Mouse (Mus musculus): Measurements from ENCODE around the gene Ehbp1l1. TPM values are rescaled to one million over a fixed set of nuclear protein-coding genes. Genes with fewer than 3 reads are reported as not detected.
"Not testable (repeated sequence)": the region's sequence is repeated elsewhere in the genome, so short reads cannot be mapped to it uniquely, and the experiment has no call there.

Gene Ehbp1l1
- polyA plus RNA-seq, 1 experiment from 2014 or later: 92.3 TPM

- no peaks in the 10 kb centered on the region for H3K27me3 ChIP-seq (ENCODE audit: control insufficient read depth, insufficient read depth, low read length)
- H3K4me2 ChIP-seq (ENCODE audit: low read depth, low read length): peak overlapping the region; percentile 99
- ATAC-seq (replicated peaks; ENCODE audit: extremely low read depth, insufficient read depth, low FRiP score): no peak
- peaks cover 25% of the 10 kb centered on the region for H3K36me3 ChIP-seq (ENCODE audit: control insufficient read depth, insufficient read depth)
- H3K9me3 ChIP-seq (replicated peaks; ENCODE audit: control insufficient read depth, low read length): no peaks in the 10 kb centered on the region
- WGBS: 0% methylated on average over 7 of the region's 7 CpGs
- H3K4me1 ChIP-seq (ENCODE audit: control insufficient read depth, insufficient read depth, low read length): peaks cover 21% of the 10 kb centered on the region
- H3K4me3 ChIP-seq (ENCODE audit: low read length): peak overlapping the region; percentile 77
- H3K9ac ChIP-seq (ENCODE audit: low read length): peak overlapping the region; percentile 88
- peak overlapping the region; percentile 94 for H3K27ac ChIP-seq (ENCODE audit: low read length)
Observed at GRCm38 (mm10) chr19:5689088-5689428, 37.1 kb downstream of the Ehbp1l1 start.

DNA sequence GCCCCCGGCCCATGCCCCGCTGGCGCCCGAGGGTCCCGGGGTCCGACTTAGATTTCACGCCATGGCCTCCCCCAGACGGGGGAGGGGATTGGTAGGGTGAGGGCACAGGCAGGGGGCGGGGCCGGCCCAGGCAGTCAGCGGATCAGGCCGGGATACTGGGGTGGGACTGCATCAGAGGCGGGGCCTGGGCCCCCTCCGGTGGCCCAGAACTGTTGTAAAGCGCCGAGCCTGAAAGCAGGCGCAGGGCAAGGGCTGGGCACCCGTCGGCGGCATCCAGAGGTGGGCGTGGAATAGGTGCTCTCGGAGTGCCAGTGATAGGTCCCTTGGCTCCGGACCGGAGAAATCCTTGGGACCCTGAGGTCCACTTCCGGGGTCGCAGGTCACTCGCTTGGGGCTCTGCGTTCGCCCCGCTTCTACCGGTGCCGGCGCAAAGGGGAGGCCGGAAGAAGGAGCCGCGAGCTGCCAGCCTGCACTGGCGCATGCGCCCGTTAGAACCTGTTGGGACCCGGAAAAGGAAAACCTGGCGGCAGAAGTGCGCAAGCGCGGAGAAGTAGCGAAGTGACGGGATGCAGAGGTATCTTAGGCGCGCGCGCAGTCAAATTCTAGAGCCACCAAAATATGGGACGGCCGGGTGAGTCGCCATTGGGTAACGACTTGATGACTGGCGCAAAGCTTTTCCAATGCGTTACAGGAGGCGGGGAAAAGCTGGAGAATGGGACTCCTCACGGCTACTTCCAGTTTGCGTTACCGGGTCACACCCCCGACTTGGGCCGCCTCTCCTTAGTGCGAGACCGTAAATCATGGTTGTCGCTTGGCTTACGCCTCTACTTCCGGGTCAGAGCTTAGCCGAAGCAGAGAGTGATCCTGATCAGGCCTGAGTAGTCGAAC, 37.7 kb downstream of the Ehbp1l1 start, which contains the start of the genes Map3k11 and Pcnx3:
TSS of gene Map3k11 (plus strand) at position 543 of the 888 bp plus-strand sequence.
TSS of gene Pcnx3 (minus strand) at position 709 of the 888 bp plus-strand sequence.
- peak within 1 kb of the TSS; percentile 77 for H3K4me3 ChIP-seq (ENCODE audit: low read length)
- H3K4me1 ChIP-seq (ENCODE audit: control insufficient read depth, insufficient read depth, low read length): peaks cover 21% of the 10 kb centered on the region
- H3K27ac ChIP-seq (ENCODE audit: low read length): peak within 1 kb of the TSS; percentile 94
- peak within 1 kb of the TSS; percentile 99 for H3K4me2 ChIP-seq (ENCODE audit: low read depth, low read length)
- peaks cover 27% of the 10 kb centered on the region for H3K36me3 ChIP-seq (ENCODE audit: control insufficient read depth, insufficient read depth)
- peak within 1 kb of the TSS; percentile 89 for H3K9ac ChIP-seq (ENCODE audit: low read length)
- peak; percentile 86 for ATAC-seq (replicated peaks; ENCODE audit: extremely low read depth, insufficient read depth, low FRiP score)
- H3K9me3 ChIP-seq (replicated peaks; ENCODE audit: control insufficient read depth, low read length): no peaks in the 10 kb centered on the region
- under 1% methylated on average over 69 of the region's 69 CpGs for WGBS
- H3K27me3 ChIP-seq (ENCODE audit: control insufficient read depth, insufficient read depth, low read length): no peaks in the 10 kb centered on the region

- H3K9ac ChIP-seq (ENCODE audit: low read length): peak overlapping the region; percentile 89
- peak overlapping the region; percentile 99 for H3K4me2 ChIP-seq (ENCODE audit: low read depth, low read length)
- no peak for ATAC-seq (replicated peaks; ENCODE audit: extremely low read depth, insufficient read depth, low FRiP score)
- H3K36me3 ChIP-seq (ENCODE audit: control insufficient read depth, insufficient read depth): peaks cover 30% of the 10 kb centered on the region
- peak overlapping the region; percentile 77 for H3K4me3 ChIP-seq (ENCODE audit: low read length)
- peak overlapping the region; percentile 94; the same call in 1 of the 2 replicates for H3K27ac ChIP-seq (ENCODE audit: low read length)
- no peaks in the 10 kb centered on the region for H3K9me3 ChIP-seq (replicated peaks; ENCODE audit: control insufficient read depth, low read length)
- H3K4me1 ChIP-seq (ENCODE audit: control insufficient read depth, insufficient read depth, low read length): peaks cover 21% of the 10 kb centered on the region
- WGBS: 22% methylated on average over 9 of the region's 9 CpGs
- no peaks in the 10 kb centered on the region for H3K27me3 ChIP-seq (ENCODE audit: control insufficient read depth, insufficient read depth, low read length)
Observed at GRCm38 (mm10) chr19:5687738-5688137, 38.4 kb downstream of the Ehbp1l1 start.

- 92% methylated on average over 11 of the region's 12 CpGs for WGBS
- Histone ChIP-seq H3K36me3 (ENCODE audit: control insufficient read depth, insufficient read depth) (peaks cover 38% of the 10 kb centered on the region), H3K4me1 (ENCODE audit: control insufficient read depth, insufficient read depth, low read length) (peaks cover 17% of the 10 kb centered on the region), H3K9ac (ENCODE audit: low read length) (peak overlapping the region; percentile 8; the same call in 1 of the 2 replicates)
- ATAC-seq (replicated peaks; ENCODE audit: extremely low read depth, insufficient read depth, low FRiP score); H3K9me3 ChIP-seq (replicated peaks; ENCODE audit: control insufficient read depth, low read length); H3K4me3 ChIP-seq (ENCODE audit: low read length); H3K27ac ChIP-seq (ENCODE audit: low read length); H3K27me3 ChIP-seq (ENCODE audit: control insufficient read depth, insufficient read depth, low read length); H3K4me2 ChIP-seq (ENCODE audit: low read depth, low read length): not testable (repeated sequence)
Observed at GRCm38 (mm10) chr19:5686954-5687353, 39.2 kb downstream of the Ehbp1l1 start.

DNA sequence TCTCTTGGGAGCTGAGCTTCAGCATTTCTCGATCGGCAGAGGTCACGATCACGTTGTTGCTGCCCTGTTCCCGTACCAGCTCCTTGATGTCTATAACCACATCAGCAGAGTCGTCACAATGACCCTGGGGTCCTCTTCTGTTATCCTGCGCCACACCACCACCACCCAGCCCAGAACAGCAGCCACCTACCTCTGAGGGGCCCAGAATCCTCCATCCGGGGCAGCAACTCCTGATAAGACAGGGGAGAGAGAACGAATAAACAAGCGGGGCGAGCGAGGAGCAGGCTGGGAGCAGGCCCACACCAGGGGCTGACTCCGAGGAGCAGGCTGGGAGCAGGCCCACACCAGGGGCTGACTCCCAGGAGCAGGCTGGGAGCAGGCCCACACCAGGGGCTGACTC, 39.7 kb downstream of the Ehbp1l1 start:
- no peak overlapping the region for H3K4me3 ChIP-seq (ENCODE audit: low read length)
- peaks cover 43% of the 10 kb centered on the region for H3K36me3 ChIP-seq (ENCODE audit: control insufficient read depth, insufficient read depth)
- H3K9me3 ChIP-seq (replicated peaks; ENCODE audit: control insufficient read depth, low read length): no peaks in the 10 kb centered on the region
- H3K9ac ChIP-seq (ENCODE audit: low read length): no peak overlapping the region
- H3K4me1 ChIP-seq (ENCODE audit: control insufficient read depth, insufficient read depth, low read length): peaks cover 17% of the 10 kb centered on the region
- 79% methylated on average over 13 of the region's 13 CpGs for WGBS
- no peaks in the 10 kb centered on the region for H3K27me3 ChIP-seq (ENCODE audit: control insufficient read depth, insufficient read depth, low read length)
- no peak overlapping the region for H3K4me2 ChIP-seq (ENCODE audit: low read depth, low read length)
- H3K27ac ChIP-seq (ENCODE audit: low read length): no peak overlapping the region
- ATAC-seq (replicated peaks; ENCODE audit: extremely low read depth, insufficient read depth, low FRiP score): no peak

DNA sequence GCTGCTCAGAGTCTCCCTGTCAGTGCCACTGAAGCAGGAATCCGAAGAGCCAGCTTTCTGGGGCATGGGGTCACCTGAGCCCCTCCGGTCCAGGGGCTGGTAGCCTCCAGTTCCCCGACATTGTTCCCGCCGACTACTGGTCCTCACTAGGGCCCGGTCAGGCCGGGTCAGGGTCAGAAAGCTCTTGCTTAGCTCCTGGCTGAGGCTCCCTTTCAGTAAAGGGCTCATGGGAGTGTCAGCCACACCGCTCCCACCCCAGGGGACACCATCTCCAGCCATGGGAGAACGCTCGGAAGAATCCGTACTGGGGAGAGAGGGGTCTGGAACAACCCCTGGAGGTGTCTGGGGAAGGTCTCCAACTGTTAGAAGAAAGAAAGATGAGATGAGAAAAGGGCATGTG, 40.3 kb downstream of the Ehbp1l1 start:
- no peak overlapping the region for H3K27ac ChIP-seq (ENCODE audit: low read length)
- no peak for ATAC-seq (replicated peaks; ENCODE audit: extremely low read depth, insufficient read depth, low FRiP score)
- H3K27me3 ChIP-seq (ENCODE audit: control insufficient read depth, insufficient read depth, low read length): no peaks in the 10 kb centered on the region
- no peak overlapping the region for H3K4me3 ChIP-seq (ENCODE audit: low read length)
- no peak overlapping the region for H3K9ac ChIP-seq (ENCODE audit: low read length)
- peaks cover 49% of the 10 kb centered on the region for H3K36me3 ChIP-seq (ENCODE audit: control insufficient read depth, insufficient read depth)
- no peak overlapping the region for H3K4me2 ChIP-seq (ENCODE audit: low read depth, low read length)
- H3K9me3 ChIP-seq (replicated peaks; ENCODE audit: control insufficient read depth, low read length): no peaks in the 10 kb centered on the region
- H3K4me1 ChIP-seq (ENCODE audit: control insufficient read depth, insufficient read depth, low read length): peaks cover 14% of the 10 kb centered on the region
- 94% methylated on average over 11 of the region's 11 CpGs for WGBS

GRCm38 (mm10) chr19:5685431-5685830, 40.7 kb downstream of the Ehbp1l1 start:
- no peak for ATAC-seq (replicated peaks; ENCODE audit: extremely low read depth, insufficient read depth, low FRiP score)
- Histone ChIP-seq H3K36me3 (ENCODE audit: control insufficient read depth, insufficient read depth) (peaks cover 49% of the 10 kb centered on the region), H3K4me2 (ENCODE audit: low read depth, low read length) (no peak overlapping the region), H3K27me3 (ENCODE audit: control insufficient read depth, insufficient read depth, low read length) (no peaks in the 10 kb centered on the region), H3K4me3 (ENCODE audit: low read length) (no peak overlapping the region), H3K27ac (ENCODE audit: low read length) (no peak overlapping the region), H3K9me3 (replicated peaks; ENCODE audit: control insufficient read depth, low read length) (no peaks in the 10 kb centered on the region), H3K9ac (ENCODE audit: low read length) (no peak overlapping the region), H3K4me1 (ENCODE audit: control insufficient read depth, insufficient read depth, low read length) (peaks cover 9% of the 10 kb centered on the region)
- WGBS: 94% methylated on average over 19 of the region's 19 CpGs

- H3K9me3 ChIP-seq (replicated peaks; ENCODE audit: control insufficient read depth, low read length): no peaks in the 10 kb centered on the region
- H3K4me2 ChIP-seq (ENCODE audit: low read depth, low read length): no peak overlapping the region
- WGBS: 95% methylated on average over 13 of the region's 13 CpGs
- peaks cover 49% of the 10 kb centered on the region for H3K36me3 ChIP-seq (ENCODE audit: control insufficient read depth, insufficient read depth)
- H3K4me3 ChIP-seq (ENCODE audit: low read length): no peak overlapping the region
- H3K27ac ChIP-seq (ENCODE audit: low read length): no peak overlapping the region
- no peak for ATAC-seq (replicated peaks; ENCODE audit: extremely low read depth, insufficient read depth, low FRiP score)
- no peaks in the 10 kb centered on the region for H3K27me3 ChIP-seq (ENCODE audit: control insufficient read depth, insufficient read depth, low read length)
- H3K4me1 ChIP-seq (ENCODE audit: control insufficient read depth, insufficient read depth, low read length): peaks cover 7% of the 10 kb centered on the region
- no peak overlapping the region for H3K9ac ChIP-seq (ENCODE audit: low read length)
Observed at GRCm38 (mm10) chr19:5684985-5685384, 41.1 kb downstream of the Ehbp1l1 start.

DNA sequence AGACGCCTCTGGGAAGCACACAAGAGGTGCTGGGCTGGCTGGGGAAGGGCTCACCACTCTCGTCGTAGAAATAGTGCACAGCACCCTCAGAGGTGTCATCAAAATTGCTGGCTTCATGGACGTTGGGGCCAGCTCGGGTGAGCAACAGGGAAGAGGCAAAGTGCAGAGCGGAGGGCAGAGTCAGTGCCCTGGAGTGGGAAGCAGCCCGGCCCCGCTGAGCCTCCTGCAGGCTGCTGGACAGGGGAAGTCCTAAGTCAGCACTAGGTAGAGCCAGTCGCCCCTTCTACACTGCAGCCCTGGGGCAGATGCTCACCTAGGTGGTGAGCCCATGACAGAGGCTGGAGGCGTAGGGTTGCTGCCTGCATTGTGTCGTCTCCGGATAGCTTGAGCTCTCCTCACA, 41.9 kb downstream of the Ehbp1l1 start:
- 91% methylated on average over 12 of the region's 12 CpGs for WGBS
- H3K9ac ChIP-seq (ENCODE audit: low read length): no peak overlapping the region
- no peak for ATAC-seq (replicated peaks; ENCODE audit: extremely low read depth, insufficient read depth, low FRiP score)
- H3K4me1 ChIP-seq (ENCODE audit: control insufficient read depth, insufficient read depth, low read length): peaks cover 7% of the 10 kb centered on the region
- no peak overlapping the region for H3K4me2 ChIP-seq (ENCODE audit: low read depth, low read length)
- H3K27me3 ChIP-seq (ENCODE audit: control insufficient read depth, insufficient read depth, low read length): no peaks in the 10 kb centered on the region
- peaks cover 55% of the 10 kb centered on the region for H3K36me3 ChIP-seq (ENCODE audit: control insufficient read depth, insufficient read depth)
- no peaks in the 10 kb centered on the region for H3K9me3 ChIP-seq (replicated peaks; ENCODE audit: control insufficient read depth, low read length)
- no peak overlapping the region for H3K4me3 ChIP-seq (ENCODE audit: low read length)
- H3K27ac ChIP-seq (ENCODE audit: low read length): no peak overlapping the region
